Mouse (Mus musculus) cerebellum, adult 8-10 months (tissue): ENCODE measurements at regions not wholly inside any gene's neighbourhood (a gene's known extent, or its start where the extent isn't known, plus 50 kb on each side); places are given as distances from the start of the nearest gene placed in this dataset.
A peak's percentile ranks its signal among the peaks of the same experiment; 100 is the strongest.

ENCODE experiments used
- DNase-seq: peaks from one replicate; pipeline ENCODE4 v3.0.0; 2022

GRCm38 (mm10) chr15:11774717-11775116, 132.4 kb downstream of the Npr3 start:
- no peak for DNase-seq

GRCm38 (mm10) chr15:11770596-11770995, 136.5 kb downstream of the Npr3 start:
- no peak for DNase-seq

GRCm38 (mm10) chr15:11757963-11758362, 149.1 kb downstream of the Npr3 start:
- no peak for DNase-seq

- DNase-seq, result no peak
These were observed 150.3 kb downstream of the Npr3 start for GRCm38 (mm10) chr15:11756786-11757185.

- DNase-seq, result peak; percentile 3
These were observed 153.9 kb downstream of the Npr3 start for GRCm38 (mm10) chr15:11753216-11753615.

- DNase-seq, result no peak
These were observed 156.2 kb downstream of the Npr3 start for GRCm38 (mm10) chr15:11750893-11751292.

GRCm38 (mm10) chr15:11749509-11749908, 157.6 kb downstream of the Npr3 start:
- no peak for DNase-seq

GRCm38 (mm10) chr15:11748306-11748705, 158.8 kb downstream of the Npr3 start:
- no peak for DNase-seq

GRCm38 (mm10) chr15:11746754-11747153, 160.3 kb downstream of the Npr3 start:
- DNase-seq, result no peak

GRCm38 (mm10) chr15:11745629-11746372, 161.3 kb downstream of the Npr3 start:
- DNase-seq, result no peak

- DNase-seq, result no peak
These were observed 162.2 kb downstream of the Npr3 start for GRCm38 (mm10) chr15:11744903-11745302.

- DNase-seq, result no peak
These were observed 162.8 kb downstream of the Npr3 start for GRCm38 (mm10) chr15:11744296-11744695.

- no peak for DNase-seq
These were observed 164.3 kb downstream of the Npr3 start for GRCm38 (mm10) chr15:11742820-11743219.

GRCm38 (mm10) chr15:11742346-11742729, 164.7 kb downstream of the Npr3 start:
- no peak for DNase-seq

- DNase-seq, result no peak
These were observed 165.3 kb downstream of the Npr3 start for GRCm38 (mm10) chr15:11741598-11742345.

- no peak for DNase-seq
These were observed 169.6 kb downstream of the Npr3 start for GRCm38 (mm10) chr15:11737436-11738000.

GRCm38 (mm10) chr15:11734639-11735265, 172.3 kb downstream of the Npr3 start:
- no peak for DNase-seq

- DNase-seq, result no peak
These were observed 177.7 kb downstream of the Npr3 start for GRCm38 (mm10) chr15:11729381-11729780.

GRCm38 (mm10) chr15:11725620-11726530, 181.2 kb downstream of the Npr3 start:
- DNase-seq, result no peak

GRCm38 (mm10) chr15:11720645-11721044, 186.4 kb downstream of the Npr3 start:
- no peak for DNase-seq

- no peak for DNase-seq
These were observed 190.8 kb downstream of the Npr3 start for GRCm38 (mm10) chr15:11716168-11716842.
